Mouse (Mus musculus) liver, embryonic 13.5 days (tissue): ENCODE results near the gene Slc23a2. TPM values are rescaled to one million over a fixed set of nuclear protein-coding genes. Genes with fewer than 3 reads are reported as not detected.

ENCODE experiments used
- ATAC-seq: fragments of 200-750 bp; cut with Nextera tagmentation; 2 replicates; pipeline ENCODE4 v1.8.0; 2017; ENCODE audit warnings: low read depth, mild to moderate bottlenecking, moderate number of reproducible peaks, moderate library complexity
- DNase-seq: peaks from one replicate; pipeline ENCODE4 v3.0.0; 2022
- H3K27ac ChIP-seq: fragments of 300-500 bp; sonication (generic); 2 replicates; pipeline ENCODE4 v1.5.1; 2015; ENCODE audit warnings: moderate library complexity, mild to moderate bottlenecking, inconsistent platforms
- H3K27me3 ChIP-seq: fragments of 300-500 bp; sonication (generic); 2 replicates; pipeline ENCODE4 v1.6.1; 2015; ENCODE audit warnings: mild to moderate bottlenecking, inconsistent platforms
- H3K36me3 ChIP-seq: fragments of 300-500 bp; sonication (generic); 2 replicates; pipeline ENCODE4 v1.6.1; 2015; ENCODE audit warnings: mild to moderate bottlenecking, inconsistent platforms
- H3K4me1 ChIP-seq: fragments of 300-500 bp; sonication (generic); replicated peaks from 2 replicates; pipeline ENCODE4 v1.6.1; 2015; ENCODE audit warnings: inconsistent platforms
- H3K4me2 ChIP-seq: fragments of 300-500 bp; sonication (generic); 2 replicates; pipeline ENCODE4 v1.6.1; 2015; ENCODE audit warnings: inconsistent platforms, mild to moderate bottlenecking, moderate library complexity
- H3K4me3 ChIP-seq: fragments of 300-500 bp; sonication (generic); replicated peaks from 2 replicates; pipeline ENCODE4 v1.5.1; 2015; ENCODE audit warnings: mild to moderate bottlenecking, inconsistent platforms
- H3K9ac ChIP-seq: fragments of 300-500 bp; sonication (generic); 2 replicates; pipeline ENCODE4 v1.6.1; 2015; ENCODE audit warnings: mild to moderate bottlenecking, inconsistent platforms
- H3K9me3 ChIP-seq: fragments of 300-500 bp; sonication (generic); replicated peaks from 2 replicates; pipeline ENCODE4 v1.6.1; 2016; ENCODE audit warnings: inconsistent platforms
- WGBS: fragments of 180-500 bp; shearing (Covaris S2); methylation state at CpG from one replicate; pipeline ENCODE4 v1.1.7; 2015; ENCODE audit not compliant: insufficient replicate concordance; 5-methylcytosine and 5-hydroxymethylcytosine counted together
- polyA plus RNA-seq: library from polyadenylated mRNA; unstranded; fragments of >200 nt; fragmentation: Nextera tagmentation; extraction: Ambion mirVana; gene quantifications from 2 replicates; pipeline ENCODE4 v1.2.1, GENCODE M21; 2015

Slc23a2 gene
- 2.8 and 3.1 TPM in 2 replicates for polyA plus RNA-seq

GRCm38 (mm10) chr2:132144971-132145691 lies at the start of gene Slc23a2:
Gene Slc23a2 (minus strand): TSS chr2:132145108.
- Histone ChIP-seq H3K27me3 (peaks cover 35% of the 10 kb centered on the region), H3K4me1 (peaks cover 29% of the 10 kb centered on the region), H3K4me2 (peak within 1 kb of the TSS; percentile 96), H3K9ac (peak within 1 kb of the TSS; percentile 80), H3K9me3 (no peaks in the 10 kb centered on the region), H3K27ac (no peak within 1 kb of the TSS), H3K36me3 (0 out of 2 replicates have a peak, but pooled peaks cover 3% of the 10 kb centered on the region), H3K4me3 (peak within 1 kb of the TSS; percentile 79)
- DNase-seq, result peak; percentile 23
- WGBS, result under 1% methylated on average over 58 of the region's 68 CpGs
- peak; percentile 73 for ATAC-seq

- no peak for DNase-seq
- Histone ChIP-seq H3K36me3 (no peaks in the 10 kb centered on the region), H3K27me3 (no peaks in the 10 kb centered on the region), H3K9ac (no peak overlapping the region), H3K4me3 (no peak overlapping the region), H3K9me3 (no peaks in the 10 kb centered on the region), H3K27ac (no peak overlapping the region), H3K4me2 (no peak overlapping the region), H3K4me1 (no peaks in the 10 kb centered on the region)
- 62% methylated on average over 3 of the region's 3 CpGs for WGBS
- ATAC-seq, result no peak
Measured at GRCm38 (mm10) chr2:132190602-132191161, 45.8 kb upstream of the Slc23a2 start.

GRCm38 (mm10) chr2:132183874-132184273 lies 39.0 kb upstream of the Slc23a2 start:
- ATAC-seq, result no peak
- Histone ChIP-seq H3K9me3 (no peaks in the 10 kb centered on the region), H3K36me3 (no peaks in the 10 kb centered on the region), H3K9ac (no peak overlapping the region), H3K27me3 (no peaks in the 10 kb centered on the region), H3K4me1 (no peaks in the 10 kb centered on the region), H3K4me3 (no peak overlapping the region), H3K4me2 (no peak overlapping the region), H3K27ac (no peak overlapping the region)
- 58% methylated on average over 6 of the region's 6 CpGs for WGBS
- DNase-seq, result no peak

GRCm38 (mm10) chr2:132180463-132181205 lies 35.7 kb upstream of the Slc23a2 start:
- H3K4me3 ChIP-seq, result no peak overlapping the region
- H3K9ac ChIP-seq, result no peak overlapping the region
- H3K4me1 ChIP-seq, result no peaks in the 10 kb centered on the region
- ATAC-seq, result no peak
- WGBS, result 19% methylated on average over 1 of the region's 1 CpGs
- no peak overlapping the region for H3K4me2 ChIP-seq
- H3K9me3 ChIP-seq, result no peaks in the 10 kb centered on the region
- no peaks in the 10 kb centered on the region for H3K36me3 ChIP-seq
- no peak overlapping the region for H3K27ac ChIP-seq
- no peaks in the 10 kb centered on the region for H3K27me3 ChIP-seq
- DNase-seq, result no peak

- Histone ChIP-seq H3K4me1 (no peaks in the 10 kb centered on the region), H3K4me2 (no peak overlapping the region), H3K27me3 (no peaks in the 10 kb centered on the region), H3K27ac (no peak overlapping the region), H3K9ac (no peak overlapping the region), H3K9me3 (no peaks in the 10 kb centered on the region), H3K36me3 (no peaks in the 10 kb centered on the region), H3K4me3 (no peak overlapping the region)
- ATAC-seq (no peak), DNase-seq (no peak)
- 66% methylated on average over 7 of the region's 7 CpGs for WGBS
Measured at GRCm38 (mm10) chr2:132179371-132179770, 34.5 kb upstream of the Slc23a2 start.

GRCm38 (mm10) chr2:132177406-132177805 lies 32.5 kb upstream of the Slc23a2 start:
- no peak overlapping the region for H3K4me2 ChIP-seq
- no peaks in the 10 kb centered on the region for H3K36me3 ChIP-seq
- ATAC-seq, result no peak
- H3K4me3 ChIP-seq, result no peak overlapping the region
- no peak overlapping the region for H3K27ac ChIP-seq
- no peaks in the 10 kb centered on the region for H3K27me3 ChIP-seq
- H3K9me3 ChIP-seq, result no peaks in the 10 kb centered on the region
- H3K9ac ChIP-seq, result no peak overlapping the region
- H3K4me1 ChIP-seq, result no peaks in the 10 kb centered on the region
- peak; percentile 4 for DNase-seq
- WGBS, result 75% methylated on average over 9 of the region's 9 CpGs

GRCm38 (mm10) chr2:132176289-132176848 lies 31.5 kb upstream of the Slc23a2 start:
- Histone ChIP-seq H3K4me3 (no peak overlapping the region), H3K27ac (no peak overlapping the region), H3K9me3 (no peaks in the 10 kb centered on the region), H3K4me2 (no peak overlapping the region), H3K27me3 (no peaks in the 10 kb centered on the region), H3K4me1 (no peaks in the 10 kb centered on the region), H3K36me3 (no peaks in the 10 kb centered on the region), H3K9ac (no peak overlapping the region)
- no peak for ATAC-seq
- 52% methylated on average over 3 of the region's 3 CpGs for WGBS
- DNase-seq, result no peak

- Histone ChIP-seq H3K4me3 (no peak overlapping the region), H3K9me3 (no peaks in the 10 kb centered on the region), H3K4me1 (no peaks in the 10 kb centered on the region), H3K27me3 (no peaks in the 10 kb centered on the region), H3K36me3 (no peaks in the 10 kb centered on the region), H3K4me2 (no peak overlapping the region), H3K9ac (no peak overlapping the region), H3K27ac (no peak overlapping the region)
- WGBS, result 53% methylated on average over 3 of the region's 3 CpGs
- DNase-seq, result no peak
- ATAC-seq, result no peak
Measured at GRCm38 (mm10) chr2:132174048-132174447, 29.1 kb upstream of the Slc23a2 start.

GRCm38 (mm10) chr2:132171939-132172338 lies 27.0 kb upstream of the Slc23a2 start:
- 58% methylated on average over 8 of the region's 8 CpGs for WGBS

GRCm38 (mm10) chr2:132169150-132169549 lies 24.2 kb upstream of the Slc23a2 start:
- no peaks in the 10 kb centered on the region for H3K36me3 ChIP-seq
- H3K4me1 ChIP-seq, result no peaks in the 10 kb centered on the region
- H3K9ac ChIP-seq, result no peak overlapping the region
- DNase-seq, result no peak
- no peak overlapping the region for H3K4me3 ChIP-seq
- no peak overlapping the region for H3K4me2 ChIP-seq
- no peaks in the 10 kb centered on the region for H3K9me3 ChIP-seq
- ATAC-seq, result no peak
- H3K27ac ChIP-seq, result no peak overlapping the region
- 59% methylated on average over 7 of the region's 7 CpGs for WGBS
- H3K27me3 ChIP-seq, result no peaks in the 10 kb centered on the region

More at GRCm38 (mm10) chr2:132171939-132172338, 27.0 kb upstream of the Slc23a2 start:
- H3K4me2 ChIP-seq, result no peak overlapping the region
- no peak overlapping the region for H3K27ac ChIP-seq
- no peaks in the 10 kb centered on the region for H3K36me3 ChIP-seq
- no peak overlapping the region for H3K9ac ChIP-seq
- no peak for ATAC-seq
- no peaks in the 10 kb centered on the region for H3K9me3 ChIP-seq
- DNase-seq, result no peak
- H3K4me3 ChIP-seq, result no peak overlapping the region
- no peaks in the 10 kb centered on the region for H3K4me1 ChIP-seq
- H3K27me3 ChIP-seq, result no peaks in the 10 kb centered on the region

- ATAC-seq, result no peak
- Histone ChIP-seq H3K9me3 (no peaks in the 10 kb centered on the region), H3K4me2 (no peak overlapping the region), H3K4me3 (no peak overlapping the region), H3K9ac (no peak overlapping the region), H3K27ac (no peak overlapping the region), H3K36me3 (no peaks in the 10 kb centered on the region), H3K4me1 (no peaks in the 10 kb centered on the region), H3K27me3 (no peaks in the 10 kb centered on the region)
- DNase-seq, result no peak
- 83% methylated on average over 1 of the region's 1 CpGs for WGBS
Measured at GRCm38 (mm10) chr2:132163626-132164025, 18.7 kb upstream of the Slc23a2 start.
